Mouse (Mus musculus) limb, embryonic 12.5 days (tissue): ENCODE data around the gene Pdp2. TPM values are rescaled to one million over a fixed set of nuclear protein-coding genes. Genes with fewer than 3 reads are reported as not detected.
A peak's percentile ranks its signal among the peaks of the same experiment; 100 is the strongest.
"Not testable (repeated sequence)": the region's sequence is repeated elsewhere in the genome, so short reads cannot be mapped to it uniquely, and the experiment has no call there.

Experiments used
- ATAC-seq: fragments of 200-750 bp; cut with Nextera tagmentation; 2 replicates; pipeline ENCODE4 v1.8.0; 2017; ENCODE audit warnings: low read depth, moderate TSS enrichment; ENCODE audit not compliant: insufficient number of reproducible peaks, insufficient read depth, low FRiP score, low TSS enrichment
- H3K27ac ChIP-seq: fragments of 300-500 bp; sonication (generic); 2 replicates; pipeline ENCODE4 v1.5.1; 2016; ENCODE audit warnings: mild to moderate bottlenecking, moderate library complexity
- H3K27me3 ChIP-seq: fragments of 300-500 bp; sonication (generic); 2 replicates; pipeline ENCODE4 v1.6.1; 2016; ENCODE audit warnings: mild to moderate bottlenecking, moderate library complexity
- H3K36me3 ChIP-seq: fragments of 300-500 bp; sonication (generic); 2 replicates; pipeline ENCODE4 v1.6.1; 2016; ENCODE audit warnings: mild to moderate bottlenecking, moderate library complexity
- H3K4me1 ChIP-seq: fragments of 300-500 bp; sonication (generic); replicated peaks from 2 replicates; pipeline ENCODE4 v1.6.1; 2016
- H3K4me2 ChIP-seq: fragments of 300-500 bp; sonication (generic); 2 replicates; pipeline ENCODE4 v1.6.1; 2016; ENCODE audit warnings: mild to moderate bottlenecking, moderate library complexity
- H3K4me3 ChIP-seq: fragments of 300-500 bp; sonication (generic); replicated peaks from 2 replicates; pipeline ENCODE4 v1.5.1; 2016; ENCODE audit warnings: mild to moderate bottlenecking
- H3K9ac ChIP-seq: fragments of 300-500 bp; sonication (generic); replicated peaks from 2 replicates; pipeline ENCODE4 v1.6.1; 2016; ENCODE audit warnings: mild to moderate bottlenecking, moderate library complexity
- H3K9me3 ChIP-seq: fragments of 300-500 bp; sonication (generic); 2 replicates; pipeline ENCODE4 v1.6.1; 2016; ENCODE audit warnings: mild to moderate bottlenecking, moderate library complexity
- WGBS: fragments of 180-500 bp; shearing (Covaris S2); methylation state at CpG from one replicate; pipeline ENCODE4 v1.1.7; 2016; 5-methylcytosine and 5-hydroxymethylcytosine counted together
- polyA plus RNA-seq: library from polyadenylated mRNA; unstranded; fragments of >200 nt; fragmentation: Nextera tagmentation; extraction: Ambion mirVana; gene quantifications from 2 replicates; pipeline ENCODE4 v1.2.1, GENCODE M21; 2016

The Pdp2 gene
- polyA plus RNA-seq, 1 experiment from 2014 or later: 14.7 TPM

- Histone ChIP-seq H3K27ac (no peak overlapping the region), H3K27me3 (peaks cover 3% of the 10 kb centered on the region; the same call in 1 of the 2 replicates), H3K4me3 (peak overlapping the region; percentile 38), H3K36me3 (no peaks in the 10 kb centered on the region), H3K4me2 (peak overlapping the region; percentile 74), H3K9ac (0 out of 2 replicates have a peak overlapping the region, but pooled peaks have one; percentile 45), H3K4me1 (0 out of 2 replicates have a peak, but pooled peaks cover 3% of the 10 kb centered on the region), H3K9me3 (no peaks in the 10 kb centered on the region)
- ATAC-seq: no peak; the same call in 1 of the 2 replicates
- 8% methylated on average over 26 of the region's 26 CpGs for WGBS
These were observed 20.6 kb upstream of the Pdp2 start for GRCm38 (mm10) chr8:104570436-104571343.

GRCm38 (mm10) chr8:104576820-104577219 is 14.4 kb upstream of the Pdp2 start:
- no peak for ATAC-seq
- Histone ChIP-seq H3K4me1 (no peaks in the 10 kb centered on the region), H3K4me3 (no peak overlapping the region), H3K27me3 (no peaks in the 10 kb centered on the region), H3K27ac (no peak overlapping the region), H3K36me3 (no peaks in the 10 kb centered on the region), H3K4me2 (no peak overlapping the region), H3K9me3 (no peaks in the 10 kb centered on the region), H3K9ac (no peak overlapping the region)
- WGBS: 84% methylated on average over 3 of the region's 3 CpGs

GRCm38 (mm10) chr8:104577606-104578005 is 13.6 kb upstream of the Pdp2 start:
- not testable (repeated sequence) for H3K27me3 ChIP-seq, H3K9me3 ChIP-seq, H3K4me2 ChIP-seq, H3K4me3 ChIP-seq, H3K4me1 ChIP-seq, ATAC-seq, H3K9ac ChIP-seq, H3K36me3 ChIP-seq, H3K27ac ChIP-seq
- 85% methylated on average over 17 of the region's 17 CpGs for WGBS

- 50% methylated on average over 1 of the region's 1 CpGs for WGBS
- Histone ChIP-seq H3K9me3 (peaks cover 13% of the 10 kb centered on the region), H3K4me3 (no peak overlapping the region), H3K9ac (no peak overlapping the region), H3K27ac (no peak overlapping the region), H3K27me3 (no peaks in the 10 kb centered on the region), H3K4me2 (no peak overlapping the region), H3K4me1 (no peaks in the 10 kb centered on the region), H3K36me3 (no peaks in the 10 kb centered on the region)
- ATAC-seq: no peak
These were observed 6.7 kb upstream of the Pdp2 start for GRCm38 (mm10) chr8:104584522-104584921.

GRCm38 (mm10) chr8:104590284-104590683 is 967 bp upstream of the Pdp2 start:
- Histone ChIP-seq H3K4me2 (no peak overlapping the region), H3K4me3 (no peak overlapping the region), H3K9ac (no peak overlapping the region), H3K27me3 (no peaks in the 10 kb centered on the region), H3K4me1 (peaks cover 13% of the 10 kb centered on the region), H3K27ac (no peak overlapping the region), H3K36me3 (peaks cover 18% of the 10 kb centered on the region), H3K9me3 (no peaks in the 10 kb centered on the region)
- no peak for ATAC-seq
- WGBS: 92% methylated on average over 3 of the region's 3 CpGs

GRCm38 (mm10) chr8:104591856-104592255 is 605 bp downstream of the Pdp2 start:
- Histone ChIP-seq H3K27ac (peak overlapping the region; percentile 81; the same call in 1 of the 2 replicates), H3K36me3 (peaks cover 34% of the 10 kb centered on the region), H3K9me3 (no peaks in the 10 kb centered on the region), H3K4me2 (peak overlapping the region; percentile 82), H3K4me3 (peak overlapping the region; percentile 64), H3K4me1 (peaks cover 13% of the 10 kb centered on the region), H3K9ac (peak overlapping the region; percentile 63), H3K27me3 (no peaks in the 10 kb centered on the region)
- no peak for ATAC-seq
- WGBS: 2% methylated on average over 9 of the region's 9 CpGs

- WGBS: 65% methylated on average over 6 of the region's 6 CpGs
- peaks cover 39% of the 10 kb centered on the region for H3K36me3 ChIP-seq
- H3K9me3 ChIP-seq: no peaks in the 10 kb centered on the region
- peak overlapping the region; percentile 82 for H3K4me2 ChIP-seq
- no peaks in the 10 kb centered on the region for H3K27me3 ChIP-seq
- no peak for ATAC-seq
- H3K4me3 ChIP-seq: peak overlapping the region; percentile 64; the same call in 1 of the 2 replicates
- no peak overlapping the region for H3K9ac ChIP-seq
- peaks cover 13% of the 10 kb centered on the region for H3K4me1 ChIP-seq
- no peak overlapping the region for H3K27ac ChIP-seq
These were observed 1.3 kb downstream of the Pdp2 start for GRCm38 (mm10) chr8:104592566-104592965.

GRCm38 (mm10) chr8:104593536-104594325 is 2.5 kb downstream of the Pdp2 start:
- H3K4me3 ChIP-seq: no peak overlapping the region
- peaks cover 39% of the 10 kb centered on the region for H3K36me3 ChIP-seq
- H3K27ac ChIP-seq: no peak overlapping the region
- H3K4me2 ChIP-seq: no peak overlapping the region
- H3K9ac ChIP-seq: no peak overlapping the region
- no peaks in the 10 kb centered on the region for H3K27me3 ChIP-seq
- H3K9me3 ChIP-seq: no peaks in the 10 kb centered on the region
- no peak for ATAC-seq
- peaks cover 13% of the 10 kb centered on the region for H3K4me1 ChIP-seq
- 92% methylated on average over 31 of the region's 31 CpGs for WGBS

GRCm38 (mm10) chr8:104594611-104595362 is 3.5 kb downstream of the Pdp2 start:
- no peaks in the 10 kb centered on the region for H3K9me3 ChIP-seq
- no peak overlapping the region for H3K4me3 ChIP-seq
- H3K4me1 ChIP-seq: peaks cover 13% of the 10 kb centered on the region
- no peak overlapping the region for H3K4me2 ChIP-seq
- H3K27me3 ChIP-seq: no peaks in the 10 kb centered on the region
- no peak overlapping the region for H3K9ac ChIP-seq
- ATAC-seq: no peak
- WGBS: 95% methylated on average over 19 of the region's 19 CpGs
- peaks cover 39% of the 10 kb centered on the region for H3K36me3 ChIP-seq
- no peak overlapping the region for H3K27ac ChIP-seq

- H3K36me3 ChIP-seq: peaks cover 39% of the 10 kb centered on the region
- no peak overlapping the region for H3K9ac ChIP-seq
- no peak overlapping the region for H3K4me3 ChIP-seq
- WGBS: 83% methylated on average over 21 of the region's 21 CpGs
- no peaks in the 10 kb centered on the region for H3K9me3 ChIP-seq
- no peak for ATAC-seq
- no peak overlapping the region for H3K4me2 ChIP-seq
- no peaks in the 10 kb centered on the region for H3K27me3 ChIP-seq
- peaks cover 9% of the 10 kb centered on the region for H3K4me1 ChIP-seq
- no peak overlapping the region for H3K27ac ChIP-seq
These were observed 4.7 kb downstream of the Pdp2 start for GRCm38 (mm10) chr8:104595773-104596536.
